Mouse (Mus musculus) lung, embryonic 14.5 days (tissue): ENCODE results near the gene Cfap43. TPM values are rescaled to one million over a fixed set of nuclear protein-coding genes. Genes with fewer than 3 reads are reported as not detected.

Experiments
- ATAC-seq: fragments of 200-750 bp; cut with Nextera tagmentation; 2 replicates; pipeline ENCODE4 v1.8.0; 2017; ENCODE audit warnings: mild to moderate bottlenecking, moderate TSS enrichment, moderate library complexity; ENCODE audit not compliant: insufficient read depth
- DNase-seq: peaks from one replicate; pipeline ENCODE4 v3.0.0-alpha.2; 2015
- H3K27ac ChIP-seq: fragments of 300-500 bp; sonication (generic); 2 replicates; pipeline ENCODE4 v1.5.1; 2014; ENCODE audit warnings: low read depth, mild to moderate bottlenecking, moderate library complexity
- H3K27me3 ChIP-seq: fragments of 300-500 bp; sonication (generic); 2 replicates; pipeline ENCODE4 v1.6.1; 2014; ENCODE audit warnings: low read length, control low read depth; ENCODE audit not compliant: insufficient read depth
- H3K36me3 ChIP-seq: fragments of 300-500 bp; sonication (generic); 2 replicates; pipeline ENCODE4 v1.6.1; 2014; ENCODE audit warnings: control low read depth; ENCODE audit not compliant: insufficient read depth
- H3K4me1 ChIP-seq: fragments of 300-500 bp; sonication (generic); 2 replicates; pipeline ENCODE4 v1.6.1; 2014; ENCODE audit warnings: antibody characterized with exemption, control low read depth; ENCODE audit not compliant: insufficient read depth
- H3K4me2 ChIP-seq: fragments of 300-500 bp; sonication (generic); 2 replicates; pipeline ENCODE4 v1.6.1; 2014; ENCODE audit warnings: mild to moderate bottlenecking
- H3K4me3 ChIP-seq: fragments of 300-500 bp; sonication (generic); 2 replicates; pipeline ENCODE4 v1.5.1; 2014; ENCODE audit warnings: low read depth, low read length
- H3K9ac ChIP-seq: fragments of 300-500 bp; sonication (generic); 2 replicates; pipeline ENCODE4 v1.6.1; 2014
- H3K9me3 ChIP-seq: fragments of 300-500 bp; sonication (generic); 2 replicates; pipeline ENCODE4 v1.6.1; 2016; ENCODE audit warnings: low read depth, low read length, control low read depth
- CTCF ChIP-seq: IDR thresholded peaks from 2 replicates; pipeline ENCODE4 v1.5.1; 2016; ENCODE audit warnings: antibody characterized with exemption, low read depth
- WGBS: fragments of 180-500 bp; shearing (Covaris S2); extraction: QIAGEN DNeasy Blood & Tissue Kit; methylation state at CpG from one replicate; pipeline ENCODE4 v1.1.7; 2014; 5-methylcytosine and 5-hydroxymethylcytosine counted together
- polyA plus RNA-seq: library from polyadenylated mRNA; unstranded; fragments of >200 nt; fragmentation: Nextera tagmentation; extraction: Ambion mirVana; gene quantifications from 2 replicates; pipeline ENCODE4 v1.2.1, GENCODE M21; 2014

Gene Cfap43
- polyA plus RNA-seq, 1 experiment from 2014 or later, result 0.14 TPM

DNA sequence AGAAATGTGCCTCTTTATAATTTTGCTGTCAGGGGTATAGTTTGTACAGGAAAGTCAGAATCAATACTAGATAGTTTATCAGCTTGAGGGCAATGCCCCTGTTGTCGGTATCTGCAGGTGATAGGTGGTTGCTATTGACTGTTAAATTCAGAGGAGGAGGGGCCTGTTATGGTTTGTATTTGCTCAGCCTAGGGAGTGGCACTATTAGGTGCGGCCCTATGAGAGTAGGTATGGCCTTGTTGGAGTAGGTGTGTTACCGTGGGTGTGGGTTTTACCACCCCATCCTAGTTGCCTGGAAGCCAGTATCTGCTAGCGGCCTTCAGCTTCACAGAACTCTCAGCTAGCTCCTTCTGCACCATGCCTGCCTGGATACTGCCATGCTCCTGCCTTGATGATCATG is 165.2 kb downstream of the Cfap43 start:
- WGBS, result 82% methylated on average over 4 of the region's 4 CpGs
- Histone ChIP-seq H3K27me3 (no peaks in the 10 kb centered on the region), H3K4me2 (no peak overlapping the region), H3K9me3 (no peaks in the 10 kb centered on the region), H3K4me3 (no peak overlapping the region), H3K9ac (no peak overlapping the region), H3K27ac (no peak overlapping the region), H3K4me1 (no peaks in the 10 kb centered on the region), H3K36me3 (no peaks in the 10 kb centered on the region)
- ATAC-seq (no peak), DNase-seq (no peak)
- TF ChIP-seq CTCF, result no peak

DNA sequence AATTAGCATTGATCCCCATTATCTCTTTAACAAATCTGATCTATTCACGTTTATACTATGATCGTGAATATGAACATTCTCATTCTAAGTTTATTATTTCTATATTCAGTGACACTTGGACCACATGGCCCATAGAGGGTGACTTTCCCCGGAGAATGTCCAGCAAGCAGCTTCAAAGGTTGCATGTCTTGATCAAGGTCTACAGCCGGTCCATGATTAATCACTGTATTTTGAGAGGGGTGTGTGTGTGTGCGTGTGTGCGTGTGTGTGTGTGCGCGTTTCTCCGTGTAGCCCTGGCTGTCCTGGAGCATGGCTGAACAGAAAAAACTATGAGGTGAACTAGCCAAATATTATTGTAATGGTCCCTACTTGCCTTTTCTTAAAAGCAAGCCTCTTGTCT is 166.6 kb downstream of the Cfap43 start:
- H3K9me3 ChIP-seq, result no peaks in the 10 kb centered on the region
- TF ChIP-seq CTCF, result no peak
- H3K4me2 ChIP-seq, result no peak overlapping the region
- DNase-seq, result no peak
- H3K27me3 ChIP-seq, result no peaks in the 10 kb centered on the region
- H3K4me1 ChIP-seq, result no peaks in the 10 kb centered on the region
- no peaks in the 10 kb centered on the region for H3K36me3 ChIP-seq
- WGBS, result 61% methylated on average over 9 of the region's 9 CpGs
- H3K27ac ChIP-seq, result no peak overlapping the region
- H3K4me3 ChIP-seq, result no peak overlapping the region
- ATAC-seq, result no peak
- H3K9ac ChIP-seq, result no peak overlapping the region

DNA sequence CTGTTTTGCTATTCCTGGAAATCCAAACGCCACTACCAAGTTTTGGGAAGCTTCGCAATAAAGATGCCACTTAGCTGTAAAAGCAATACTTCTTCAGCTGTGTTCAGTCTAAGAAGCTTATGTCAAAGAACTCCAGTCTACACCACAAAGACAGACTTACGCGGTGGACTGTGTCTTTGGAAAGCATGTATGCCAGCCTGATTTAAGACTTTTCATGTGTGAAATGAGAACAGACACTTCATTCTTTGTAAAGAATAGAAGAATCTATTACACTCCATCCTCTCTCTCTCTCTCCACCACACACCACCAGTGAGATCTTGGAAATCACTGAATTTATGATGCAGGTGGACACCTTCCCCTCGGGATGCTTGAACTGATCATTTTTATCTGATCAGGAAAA is 168.7 kb downstream of the Cfap43 start:
- WGBS, result 81% methylated on average over 5 of the region's 5 CpGs
- Histone ChIP-seq H3K27me3 (no peaks in the 10 kb centered on the region), H3K4me2 (no peak overlapping the region), H3K36me3 (no peaks in the 10 kb centered on the region), H3K9ac (no peak overlapping the region), H3K4me3 (no peak overlapping the region), H3K4me1 (no peaks in the 10 kb centered on the region), H3K9me3 (no peaks in the 10 kb centered on the region), H3K27ac (no peak overlapping the region)
- ATAC-seq (no peak), DNase-seq (no peak)
- no peak for TF ChIP-seq CTCF

DNA sequence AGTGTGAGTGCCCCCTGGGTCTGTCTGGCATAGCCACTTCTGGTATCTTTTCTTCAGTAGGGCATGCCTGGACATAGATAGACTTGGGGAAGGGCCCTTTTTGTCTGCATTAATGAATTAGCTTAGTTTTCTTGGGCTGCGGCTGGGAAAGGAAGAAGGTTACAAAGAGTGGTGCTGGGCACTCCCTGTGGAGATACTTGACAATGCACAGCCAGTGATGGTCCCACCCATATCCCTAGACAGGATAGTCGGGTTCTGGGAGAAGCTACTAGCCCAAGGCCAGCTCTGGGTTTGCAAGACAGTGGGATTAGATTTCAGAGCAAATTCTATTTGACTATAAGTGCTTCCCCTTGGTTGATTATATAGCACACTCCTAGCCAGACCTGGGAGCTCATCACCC is 170.1 kb downstream of the Cfap43 start:
- Histone ChIP-seq H3K36me3 (no peaks in the 10 kb centered on the region), H3K4me3 (no peak overlapping the region), H3K27ac (no peak overlapping the region), H3K4me1 (no peaks in the 10 kb centered on the region), H3K27me3 (no peaks in the 10 kb centered on the region), H3K9ac (no peak overlapping the region), H3K9me3 (no peaks in the 10 kb centered on the region), H3K4me2 (no peak overlapping the region)
- DNase-seq, result no peak
- ATAC-seq, result no peak
- TF ChIP-seq CTCF, result no peak
- WGBS, result 73% methylated on average over 2 of the region's 2 CpGs

DNA sequence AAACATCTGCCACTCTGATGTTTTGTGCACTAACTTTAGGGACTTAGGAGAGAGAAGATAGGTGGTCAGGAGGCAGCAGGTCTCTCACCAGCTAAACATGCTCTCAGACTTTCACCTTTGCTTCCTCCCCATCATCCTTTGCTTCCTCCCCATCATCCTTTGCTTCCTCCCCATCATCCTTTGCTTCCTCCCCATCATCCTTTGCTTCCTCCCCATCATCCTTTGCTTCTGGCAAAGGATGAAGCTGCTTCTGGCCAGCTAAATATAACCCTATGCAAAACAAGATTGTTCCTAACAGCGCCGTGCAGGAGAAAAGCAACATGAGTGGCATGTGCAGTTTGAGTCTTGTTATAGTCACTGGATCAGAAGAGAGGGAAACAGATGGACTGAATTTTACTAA is 172.0 kb downstream of the Cfap43 start:
- Histone ChIP-seq H3K9ac (no peak overlapping the region), H3K27me3 (no peaks in the 10 kb centered on the region), H3K27ac (no peak overlapping the region), H3K36me3 (no peaks in the 10 kb centered on the region), H3K4me2 (no peak overlapping the region), H3K4me1 (no peaks in the 10 kb centered on the region), H3K9me3 (no peaks in the 10 kb centered on the region), H3K4me3 (no peak overlapping the region)
- TF ChIP-seq CTCF, result no peak
- 92% methylated on average over 2 of the region's 2 CpGs for WGBS
- no peak for ATAC-seq
- DNase-seq, result no peak

DNA sequence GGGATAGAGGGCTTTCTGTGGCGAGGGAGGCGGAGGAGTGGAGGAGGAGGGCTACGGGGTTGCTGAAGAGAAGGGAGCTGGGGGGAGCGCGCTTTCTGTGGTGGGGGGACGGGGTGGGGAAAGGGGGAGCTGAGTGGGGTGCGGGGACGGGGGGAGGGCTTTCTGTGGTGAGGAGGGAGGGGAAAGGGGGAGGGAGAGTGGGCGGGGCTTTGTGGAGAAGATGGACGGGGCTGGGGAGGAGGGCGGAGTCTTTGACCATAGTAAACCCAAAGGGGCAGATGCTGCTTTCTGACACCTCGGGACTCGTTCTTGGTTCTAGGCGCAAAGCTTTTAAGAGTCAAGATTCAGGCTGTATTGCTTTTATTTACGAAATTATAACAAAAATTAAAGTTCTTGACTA is 187.2 kb downstream of the Cfap43 start:
- Histone ChIP-seq H3K4me3 (peak overlapping the region; percentile 64), H3K27me3 (no peaks in the 10 kb centered on the region), H3K9me3 (no peaks in the 10 kb centered on the region), H3K27ac (peak overlapping the region; percentile 98), H3K36me3 (peaks cover 42% of the 10 kb centered on the region), H3K9ac (peak overlapping the region; percentile 80), H3K4me2 (peak overlapping the region; percentile 69), H3K4me1 (no peaks in the 10 kb centered on the region)
- no peak for ATAC-seq
- TF ChIP-seq CTCF, result no peak
- WGBS, result 2% methylated on average over 15 of the region's 15 CpGs
- peak; percentile 76 for DNase-seq

DNA sequence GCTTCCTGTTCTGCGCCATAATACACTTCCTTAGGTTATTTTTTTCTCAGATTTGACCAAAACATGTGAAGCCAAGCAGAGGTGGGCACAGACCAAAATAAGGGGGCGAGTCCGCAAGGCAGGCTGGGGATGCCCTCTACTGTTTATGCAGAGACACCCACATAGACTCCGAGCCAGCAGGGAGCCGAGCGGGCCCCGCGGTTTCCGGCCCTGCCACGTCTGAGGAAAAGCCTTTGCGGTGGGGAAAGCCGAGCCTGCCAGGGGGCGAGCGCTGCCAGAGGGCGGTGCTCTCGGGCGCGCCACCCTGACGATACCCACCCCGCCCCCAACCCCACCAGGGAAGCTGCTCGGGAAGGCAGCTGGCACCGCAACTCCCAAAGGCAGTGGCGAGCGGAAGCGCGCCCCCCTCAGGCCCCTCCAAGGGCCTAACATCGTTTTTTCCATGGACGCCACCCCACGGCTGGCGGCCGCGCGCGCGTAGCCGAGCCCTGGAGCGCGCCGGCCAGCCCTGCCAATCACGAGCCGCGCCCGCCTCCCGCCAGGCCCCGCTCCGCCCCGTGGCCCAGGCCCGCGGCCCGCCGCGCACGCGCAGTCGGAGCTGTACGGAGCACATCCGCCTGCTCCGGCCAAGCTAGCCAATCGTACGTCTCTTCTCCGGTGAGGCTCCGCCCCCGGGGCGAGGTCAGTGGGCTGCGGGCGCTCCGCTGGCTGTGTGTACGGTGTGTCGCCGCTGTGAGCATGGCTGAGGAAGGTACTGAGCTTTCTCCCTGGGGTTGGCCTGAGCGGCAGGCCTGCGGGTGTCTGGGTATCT is 187.8 kb downstream of the Cfap43 start, which contains the start of gene Sfr1:
TSS of gene Sfr1 (plus strand) at position 612 of the 811 bp plus-strand sequence.
- H3K4me2 ChIP-seq, result peak within 1 kb of the TSS; percentile 79
- H3K36me3 ChIP-seq, result peaks cover 37% of the 10 kb centered on the region
- WGBS, result under 1% methylated on average over 72 of the region's 72 CpGs
- peak within 1 kb of the TSS; percentile 80 for H3K9ac ChIP-seq
- DNase-seq, result peak; percentile 99
- H3K27me3 ChIP-seq, result no peaks in the 10 kb centered on the region
- peak within 1 kb of the TSS; percentile 64 for H3K4me3 ChIP-seq
- no peaks in the 10 kb centered on the region for H3K9me3 ChIP-seq
- H3K4me1 ChIP-seq, result no peaks in the 10 kb centered on the region
- peak; percentile 94 for ATAC-seq
- TF ChIP-seq CTCF, result peak; percentile 53
- peak within 1 kb of the TSS; percentile 98 for H3K27ac ChIP-seq
